Mouse (Mus musculus) liver, adult 2 months (tissue): ENCODE measurements at regions not wholly inside any gene's neighbourhood (a gene's known extent, or its start where the extent isn't known, plus 50 kb on each side); places are given as distances from the start of the nearest gene placed in this dataset.

Experiments used
- CTCF ChIP-seq: fragments of 200-500 bp; IDR thresholded peaks from 2 replicates; pipeline ENCODE4 v1.5.1; 2011; ENCODE audit warnings: low read depth, low read length, control low read depth
- POLR2A ChIP-seq: fragments of 200-500 bp; IDR thresholded peaks from 2 replicates; pipeline ENCODE4 v1.6.1; 2011; ENCODE audit warnings: low read length, control low read depth; ENCODE audit not compliant: insufficient read depth; ENCODE audit errors: extremely low read depth

- no peak for TF ChIP-seq CTCF
- TF ChIP-seq POLR2A: no peak
Measured at GRCm38 (mm10) chr1:57075221-57075620, 96.8 kb upstream of the Satb2 start.
